Mouse (Mus musculus) C2C12 (cell line): ENCODE results near the gene Foxred2.

Experiments used
- CTCF ChIP-seq: IDR thresholded peaks from one replicate; pipeline ENCODE4 v1.5.1; 2011; ENCODE audit not compliant: control insufficient read depth, insufficient read depth, insufficient read length
- MAX ChIP-seq: IDR thresholded peaks from one replicate; pipeline ENCODE4 v1.6.1; 2011; ENCODE audit warnings: mild to moderate bottlenecking, control low read depth
- MYOG ChIP-seq: IDR thresholded peaks from one replicate; pipeline ENCODE4 v1.6.1; 2011; ENCODE audit not compliant: control insufficient read depth, insufficient read length; ENCODE audit errors: extremely low read depth
- USF1 ChIP-seq: IDR thresholded peaks from one replicate; pipeline ENCODE4 v1.6.1; 2011; ENCODE audit warnings: low read depth, mild to moderate bottlenecking, control low read depth, moderate library complexity

GRCm38 (mm10) chr15:78003929-78004328 lies 47.4 kb upstream of the Foxred2 start:
- no peak for TF ChIP-seq USF1
- no peak for TF ChIP-seq CTCF
- TF ChIP-seq MAX: no peak
- no peak for TF ChIP-seq MYOG
